Mouse (Mus musculus): Measurements from ENCODE around the gene Celf6.

Celf6 gene

GRCm38 (mm10) chr9:59588252-59588651, 10.5 kb downstream of the Celf6 start:
- DNase-seq (ENCODE audit: low spot score in 2 of 2), result no peak

- DNase-seq (ENCODE audit: low spot score in 2 of 2), result no peak
These were observed 11.3 kb downstream of the Celf6 start for GRCm38 (mm10) chr9:59588710-59589671.

- no peak for DNase-seq (ENCODE audit: low spot score in 2 of 2)
These were observed 12.2 kb downstream of the Celf6 start for GRCm38 (mm10) chr9:59589703-59590439.

GRCm38 (mm10) chr9:59601661-59602060, 23.9 kb downstream of the Celf6 start:
- DNase-seq (ENCODE audit: low spot score in 2 of 2), result no peak

GRCm38 (mm10) chr9:59605967-59606366, 28.2 kb downstream of the Celf6 start:
- DNase-seq (ENCODE audit: low spot score in 2 of 2), result no peak

- DNase-seq (ENCODE audit: low spot score in 2 of 2), result no peak
These were observed 33.2 kb downstream of the Celf6 start for GRCm38 (mm10) chr9:59610950-59611349.

GRCm38 (mm10) chr9:59615797-59616196, 38.1 kb downstream of the Celf6 start:
- DNase-seq (ENCODE audit: low spot score in 2 of 2), result no peak

GRCm38 (mm10) chr9:59616622-59617306, 39.0 kb downstream of the Celf6 start, which contains the start of gene Parp6:
TSS of gene Parp6 (plus strand) at chr9:59617284.
- DNase-seq (ENCODE audit: low spot score in 2 of 2), result peak; percentile 98 to 100

- no peak for DNase-seq (ENCODE audit: low spot score in 2 of 2)
These were observed 39.7 kb downstream of the Celf6 start for GRCm38 (mm10) chr9:59617307-59617973.

GRCm38 (mm10) chr9:59638372-59638771, 60.7 kb downstream of the Celf6 start:
- DNase-seq (ENCODE audit: low spot score in 2 of 2), result no peak

- no peak for DNase-seq (ENCODE audit: low spot score in 2 of 2)
These were observed 62.2 kb downstream of the Celf6 start for GRCm38 (mm10) chr9:59639936-59640335.

- DNase-seq (ENCODE audit: low spot score in 2 of 2), result no peak
These were observed 63.6 kb downstream of the Celf6 start for GRCm38 (mm10) chr9:59641320-59641719.

- no peak for DNase-seq (ENCODE audit: low spot score in 2 of 2)
These were observed 72.2 kb downstream of the Celf6 start for GRCm38 (mm10) chr9:59649911-59650310.

- DNase-seq (ENCODE audit: low spot score in 2 of 2), result peak; percentile 55 to 57
These were observed 75.7 kb downstream of the Celf6 start for GRCm38 (mm10) chr9:59653371-59653770.

GRCm38 (mm10) chr9:59654450-59654983, 76.8 kb downstream of the Celf6 start:
- no peak for DNase-seq (ENCODE audit: low spot score in 2 of 2)

GRCm38 (mm10) chr9:59655958-59656634, 78.4 kb downstream of the Celf6 start, which contains the start of gene Pkm:
TSS of gene Pkm (plus strand) at chr9:59656368.
- DNase-seq (ENCODE audit: low spot score in 2 of 2), result peak; percentile 96 to 97

Data from urinary bladder, postnatal 36 days (tissue).